Mouse (Mus musculus) lung, embryonic 16.5 days (tissue): Measurements from ENCODE around the gene Fnd3c2. TPM values are rescaled to one million over a fixed set of nuclear protein-coding genes. Genes with fewer than 3 reads are reported as not detected.

ENCODE experiments used
- ATAC-seq: fragments of 200-750 bp; cut with Nextera tagmentation; 2 replicates; pipeline ENCODE4 v1.8.0; 2017; ENCODE audit warnings: low read depth, mild to moderate bottlenecking, moderate library complexity
- H3K27ac ChIP-seq: fragments of 300-500 bp; sonication (generic); 2 replicates; pipeline ENCODE4 v1.5.1; 2014; ENCODE audit warnings: mild to moderate bottlenecking, control low read depth, low read length
- H3K27me3 ChIP-seq: fragments of 300-500 bp; sonication (generic); 2 replicates; pipeline ENCODE4 v1.6.1; 2014; ENCODE audit warnings: low read depth, low read length, mixed read lengths; ENCODE audit not compliant: control insufficient read depth, insufficient read depth
- H3K36me3 ChIP-seq: fragments of 300-500 bp; sonication (generic); 2 replicates; pipeline ENCODE4 v1.6.1; 2014; ENCODE audit warnings: low read length; ENCODE audit not compliant: control insufficient read depth, insufficient read depth
- H3K4me1 ChIP-seq: fragments of 300-500 bp; sonication (generic); replicated peaks from 2 replicates; pipeline ENCODE4 v1.6.1; 2014; ENCODE audit warnings: low read length, mixed read lengths; ENCODE audit not compliant: control insufficient read depth, insufficient read depth
- H3K4me2 ChIP-seq: fragments of 300-500 bp; sonication (generic); 2 replicates; pipeline ENCODE4 v1.6.1; 2014; ENCODE audit warnings: low read depth, low read length, control low read depth
- H3K4me3 ChIP-seq: fragments of 300-500 bp; sonication (generic); 2 replicates; pipeline ENCODE4 v1.5.1; 2014; ENCODE audit warnings: mild to moderate bottlenecking, low read length, control low read depth
- H3K9ac ChIP-seq: fragments of 300-500 bp; sonication (generic); 2 replicates; pipeline ENCODE4 v1.6.1; 2014; ENCODE audit warnings: low read length, control low read depth
- H3K9me3 ChIP-seq: fragments of 300-500 bp; sonication (generic); 2 replicates; pipeline ENCODE4 v1.6.1; 2016; ENCODE audit warnings: low read length; ENCODE audit not compliant: control insufficient read depth
- WGBS: fragments of 180-500 bp; shearing (Covaris S2); extraction: QIAGEN DNeasy Blood & Tissue Kit; methylation state at CpG from one replicate; pipeline ENCODE4 v1.1.7; 2014; 5-methylcytosine and 5-hydroxymethylcytosine counted together
- polyA plus RNA-seq: library from polyadenylated mRNA; unstranded; fragments of >200 nt; fragmentation: Nextera tagmentation; extraction: Ambion mirVana; gene quantifications from 2 replicates; pipeline ENCODE4 v1.2.1, GENCODE M21; 2015

The Fnd3c2 gene
- polyA plus RNA-seq, 1 experiment from 2014 or later = not detected

DNA sequence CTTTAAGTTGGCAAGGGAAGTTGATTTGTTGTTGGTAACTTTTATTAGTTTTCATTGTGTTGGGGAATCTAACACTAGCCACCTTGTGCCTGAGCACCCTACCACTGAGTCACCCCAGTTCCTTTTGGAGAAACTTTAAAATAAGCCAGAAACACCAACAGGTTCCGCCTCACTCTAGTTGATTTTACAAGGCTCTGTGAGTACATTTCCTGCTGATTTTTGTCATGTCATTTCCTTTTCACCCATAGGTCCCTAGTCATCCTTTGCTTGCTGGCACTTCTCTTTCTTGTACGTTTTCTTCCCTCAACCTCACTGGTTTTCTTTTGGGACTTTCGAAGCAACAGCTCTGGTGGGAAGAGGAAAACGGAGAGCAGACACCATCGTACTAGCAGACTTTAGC is 65.8 kb downstream of the Fnd3c2 start:
- Histone ChIP-seq H3K27me3 (no peaks in the 10 kb centered on the region), H3K4me1 (peaks cover 16% of the 10 kb centered on the region), H3K9me3 (no peaks in the 10 kb centered on the region), H3K9ac (0 out of 2 replicates have a peak overlapping the region, but pooled peaks have one; percentile 11), H3K27ac (no peak overlapping the region), H3K4me3 (peak overlapping the region; percentile 56), H3K36me3 (no peaks in the 10 kb centered on the region), H3K4me2 (peak overlapping the region; percentile 74; the same call in 1 of the 2 replicates)
- WGBS = 58% methylated on average over 5 of the region's 5 CpGs
- ATAC-seq = no peak

GRCm38 (mm10) chrX:106187737-106188136 is 67.4 kb downstream of the Fnd3c2 start:
- H3K27ac ChIP-seq = peak overlapping the region; percentile 75
- peak overlapping the region; percentile 74 for H3K4me2 ChIP-seq
- peak overlapping the region; percentile 56 for H3K4me3 ChIP-seq
- no peak for ATAC-seq
- no peaks in the 10 kb centered on the region for H3K9me3 ChIP-seq
- H3K4me1 ChIP-seq = peaks cover 16% of the 10 kb centered on the region
- H3K27me3 ChIP-seq = no peaks in the 10 kb centered on the region
- WGBS = 15% methylated on average over 12 of the region's 12 CpGs
- H3K9ac ChIP-seq = peak overlapping the region; percentile 72
- H3K36me3 ChIP-seq = no peaks in the 10 kb centered on the region

- peak within 1 kb of the TSS; percentile 72 for H3K9ac ChIP-seq
- H3K27ac ChIP-seq = peak within 1 kb of the TSS; percentile 90
- H3K36me3 ChIP-seq = no peaks in the 10 kb centered on the region
- ATAC-seq = peak; percentile 97
- H3K4me3 ChIP-seq = peak within 1 kb of the TSS; percentile 56
- no peaks in the 10 kb centered on the region for H3K9me3 ChIP-seq
- H3K4me1 ChIP-seq = peaks cover 16% of the 10 kb centered on the region
- 12% methylated on average over 45 of the region's 55 CpGs for WGBS
- no peaks in the 10 kb centered on the region for H3K27me3 ChIP-seq
- H3K4me2 ChIP-seq = peak within 1 kb of the TSS; percentile 74
Measured at GRCm38 (mm10) chrX:106186713-106187649, 68.2 kb downstream of the Fnd3c2 start, which contains the start of gene Pgk1. Gene Pgk1, plus strand, starts transcription at chrX:106187100.

DNA sequence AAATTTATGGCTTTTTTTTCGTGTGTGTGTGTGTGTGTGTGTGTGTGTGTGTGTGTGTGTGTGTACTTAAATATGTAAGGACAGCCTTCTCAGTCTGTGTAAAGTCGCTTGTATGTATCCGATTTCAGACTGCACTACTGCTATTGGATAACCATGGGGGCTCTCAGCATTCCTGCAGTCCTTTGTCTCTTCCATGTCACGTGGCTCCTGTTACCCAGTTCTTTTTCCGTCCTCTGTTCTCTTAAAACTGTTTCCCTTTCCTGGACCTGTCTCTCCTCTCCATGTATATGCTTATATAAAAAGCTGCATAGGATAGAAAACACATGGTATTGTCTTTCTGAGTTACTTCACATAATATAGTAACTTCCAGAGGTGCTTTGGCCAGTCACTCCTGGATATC is 69.5 kb downstream of the Fnd3c2 start:
- Histone ChIP-seq H3K27me3 (no peaks in the 10 kb centered on the region), H3K4me1 (peaks cover 16% of the 10 kb centered on the region), H3K27ac (peak overlapping the region; percentile 90), H3K4me3 (no peak overlapping the region), H3K9ac (no peak overlapping the region), H3K9me3 (no peaks in the 10 kb centered on the region), H3K36me3 (no peaks in the 10 kb centered on the region), H3K4me2 (peak overlapping the region; percentile 41; the same call in 1 of the 2 replicates)
- ATAC-seq = peak; percentile 37; the same call in 1 of the 2 replicates
- WGBS = 16% methylated on average over 5 of the region's 5 CpGs

Other genes starting within 250 kb of the Fnd3c2 start
- 66.9 and 67.0 TPM in 2 replicates for gene Magt1, start 243.5 kb downstream of the Fnd3c2 start, polyA plus RNA-seq
- gene Cox7b, start 239.7 kb downstream of the Fnd3c2 start, polyA plus RNA-seq = 347 and 357 TPM in 2 replicates
- gene Atp7a, start 228.1 kb downstream of the Fnd3c2 start, polyA plus RNA-seq = 26.7 and 27.9 TPM in 2 replicates
- 1.2 and 1.4 TPM in 2 replicates for gene Tlr13, start 112.2 kb downstream of the Fnd3c2 start, polyA plus RNA-seq
- gene Pgk1, start 68.3 kb downstream of the Fnd3c2 start, polyA plus RNA-seq = 257 and 269 TPM in 2 replicates
- gene Taf9b, start 34.2 kb downstream of the Fnd3c2 start, polyA plus RNA-seq = 13.3 and 14.7 TPM in 2 replicates
- gene Fndc3c1, start 230.0 kb upstream of the Fnd3c2 start, polyA plus RNA-seq = 2.8 and 3.1 TPM in 2 replicates